Mouse (Mus musculus) stomach, embryonic 15.5 days (tissue): ENCODE data around the gene Dnajc11. TPM values are rescaled to one million over a fixed set of nuclear protein-coding genes. Genes with fewer than 3 reads are reported as not detected.

Source experiments
- ATAC-seq: fragments of 200-750 bp; cut with Nextera tagmentation; 2 replicates; pipeline ENCODE4 v1.8.0; 2017; ENCODE audit warnings: low read depth, moderate number of reproducible peaks, moderate TSS enrichment; ENCODE audit not compliant: insufficient read depth, low FRiP score
- H3K27ac ChIP-seq: fragments of 300-500 bp; sonication (generic); 2 replicates; pipeline ENCODE4 v1.5.1; 2015; ENCODE audit warnings: mild to moderate bottlenecking, inconsistent platforms
- H3K27me3 ChIP-seq: fragments of 300-500 bp; sonication (generic); replicated peaks from 2 replicates; pipeline ENCODE4 v1.6.1; 2015; ENCODE audit warnings: inconsistent platforms
- H3K36me3 ChIP-seq: fragments of 300-500 bp; sonication (generic); 2 replicates; pipeline ENCODE4 v1.6.1; 2015; ENCODE audit warnings: inconsistent platforms
- H3K4me1 ChIP-seq: fragments of 300-500 bp; sonication (generic); 2 replicates; pipeline ENCODE4 v1.6.1; 2015; ENCODE audit warnings: inconsistent platforms
- H3K4me2 ChIP-seq: fragments of 300-500 bp; sonication (generic); 2 replicates; pipeline ENCODE4 v1.6.1; 2015; ENCODE audit warnings: mild to moderate bottlenecking, inconsistent platforms
- H3K4me3 ChIP-seq: fragments of 300-500 bp; sonication (generic); replicated peaks from 2 replicates; pipeline ENCODE4 v1.5.1; 2015; ENCODE audit warnings: inconsistent platforms
- H3K9ac ChIP-seq: fragments of 300-500 bp; sonication (generic); 2 replicates; pipeline ENCODE4 v1.6.1; 2015; ENCODE audit warnings: inconsistent platforms
- H3K9me3 ChIP-seq: fragments of 300-500 bp; sonication (generic); 2 replicates; pipeline ENCODE4 v1.6.1; 2016; ENCODE audit warnings: inconsistent platforms
- WGBS: fragments of 180-500 bp; shearing (Covaris S2); methylation state at CpG from one replicate; pipeline ENCODE4 v1.1.7; 2015; 5-methylcytosine and 5-hydroxymethylcytosine counted together
- polyA plus RNA-seq: library from polyadenylated mRNA; unstranded; fragments of >200 nt; fragmentation: Nextera tagmentation; extraction: Ambion mirVana; gene quantifications from 2 replicates; pipeline ENCODE4 v1.2.1, GENCODE M21; 2015

Dnajc11 gene
- polyA plus RNA-seq, 1 experiment from 2014 or later = 55.2 TPM

- no peak overlapping the region for H3K9ac ChIP-seq
- no peaks in the 10 kb centered on the region for H3K9me3 ChIP-seq
- H3K36me3 ChIP-seq = no peaks in the 10 kb centered on the region
- H3K4me3 ChIP-seq = no peak overlapping the region
- H3K27ac ChIP-seq = no peak overlapping the region
- peaks cover 14% of the 10 kb centered on the region; the same call in 1 of the 2 replicates for H3K4me1 ChIP-seq
- H3K27me3 ChIP-seq = no peaks in the 10 kb centered on the region
- no peak for ATAC-seq
- WGBS = 80% methylated on average over 3 of the region's 3 CpGs
- H3K4me2 ChIP-seq = no peak overlapping the region
These were observed 4.6 kb downstream of the Dnajc11 start for GRCm38 (mm10) chr4:151938089-151938488.

DNA sequence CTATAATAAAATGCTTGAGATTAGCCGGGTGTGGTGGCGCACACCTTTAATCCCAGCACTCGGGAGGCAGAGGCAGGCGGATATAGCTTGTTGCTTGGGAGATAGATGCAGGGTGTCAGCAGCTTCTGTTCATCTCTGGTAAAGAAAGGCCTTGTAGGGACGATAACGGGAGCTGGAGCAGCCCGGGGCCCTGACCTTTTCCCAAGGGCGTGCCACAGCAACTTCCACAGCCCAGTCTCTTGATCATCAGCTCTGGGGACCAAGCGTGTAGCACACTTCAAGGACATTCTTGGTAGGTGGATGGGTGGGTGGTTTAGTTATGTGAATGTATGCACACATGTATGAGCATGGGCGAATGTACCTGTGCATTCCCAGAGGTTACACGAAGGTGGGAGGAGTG, 12.7 kb downstream of the Dnajc11 start:
- 91% methylated on average over 11 of the region's 11 CpGs for WGBS
- H3K9ac ChIP-seq = no peak overlapping the region
- no peaks in the 10 kb centered on the region for H3K27me3 ChIP-seq
- H3K27ac ChIP-seq = no peak overlapping the region
- H3K4me2 ChIP-seq = no peak overlapping the region
- no peaks in the 10 kb centered on the region for H3K4me1 ChIP-seq
- no peak overlapping the region for H3K4me3 ChIP-seq
- H3K9me3 ChIP-seq = no peaks in the 10 kb centered on the region
- ATAC-seq = no peak
- 0 out of 2 replicates have a peak, but pooled peaks cover 5% of the 10 kb centered on the region for H3K36me3 ChIP-seq

DNA sequence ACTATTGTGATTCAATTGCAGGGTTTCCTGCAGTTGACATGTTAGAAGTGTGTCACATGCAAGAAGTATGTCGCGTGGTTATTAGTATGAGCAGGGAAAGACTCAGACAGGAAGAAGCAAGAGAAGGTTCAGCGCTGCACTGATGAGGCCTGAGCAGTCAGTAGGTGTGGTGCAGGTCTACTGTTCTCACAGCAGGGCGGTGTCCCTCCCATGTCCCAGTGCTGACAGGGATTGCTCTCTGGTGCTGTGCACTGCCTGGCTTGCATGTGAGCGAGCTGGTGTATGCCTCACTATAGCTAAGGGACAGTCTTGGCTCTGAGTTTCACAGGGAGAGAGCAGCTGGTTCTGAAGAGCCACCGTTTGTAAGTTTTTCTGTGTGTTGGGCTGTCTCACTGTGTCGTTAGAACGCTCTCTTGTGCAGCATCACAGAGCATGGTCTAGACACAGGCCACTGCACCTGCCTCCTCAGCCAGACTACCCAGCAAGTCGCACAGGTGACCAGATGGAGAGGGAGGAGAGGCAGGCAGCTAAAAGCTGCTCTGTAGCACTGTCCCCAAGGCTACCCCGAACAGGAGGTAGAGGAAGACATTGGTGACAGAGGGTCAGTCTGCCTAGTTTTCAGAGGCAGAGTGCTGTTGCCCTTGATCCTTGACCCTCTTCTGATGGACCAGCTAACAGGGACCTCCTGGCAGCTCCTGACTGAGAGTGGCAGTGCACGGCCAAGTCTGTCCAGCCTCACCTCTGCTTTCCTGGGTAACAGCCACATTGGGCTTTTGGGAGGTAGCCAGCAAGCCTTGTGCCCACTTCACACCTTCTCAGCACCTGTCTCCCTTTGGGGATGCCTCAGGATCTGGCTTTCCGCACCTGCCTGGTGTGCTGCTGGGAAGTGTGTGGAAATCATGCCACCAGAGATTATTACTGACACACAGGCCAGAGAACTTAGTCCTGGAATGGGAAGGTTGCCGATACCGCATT, 15.3 kb downstream of the Dnajc11 start:
- H3K36me3 ChIP-seq = peaks cover 23% of the 10 kb centered on the region
- no peaks in the 10 kb centered on the region for H3K27me3 ChIP-seq
- H3K4me1 ChIP-seq = no peaks in the 10 kb centered on the region
- WGBS = 87% methylated on average over 14 of the region's 14 CpGs
- H3K4me3 ChIP-seq = no peak overlapping the region
- no peak overlapping the region for H3K4me2 ChIP-seq
- no peak for ATAC-seq
- no peak overlapping the region for H3K27ac ChIP-seq
- H3K9ac ChIP-seq = no peak overlapping the region
- H3K9me3 ChIP-seq = no peaks in the 10 kb centered on the region

- Histone ChIP-seq H3K9ac (no peak overlapping the region), H3K4me1 (no peaks in the 10 kb centered on the region), H3K4me2 (no peak overlapping the region), H3K27me3 (no peaks in the 10 kb centered on the region), H3K9me3 (no peaks in the 10 kb centered on the region), H3K36me3 (peaks cover 39% of the 10 kb centered on the region), H3K4me3 (no peak overlapping the region), H3K27ac (no peak overlapping the region)
- ATAC-seq = no peak
- WGBS = 69% methylated on average over 6 of the region's 6 CpGs
These were observed 19.7 kb downstream of the Dnajc11 start for GRCm38 (mm10) chr4:151953209-151953608.

DNA sequence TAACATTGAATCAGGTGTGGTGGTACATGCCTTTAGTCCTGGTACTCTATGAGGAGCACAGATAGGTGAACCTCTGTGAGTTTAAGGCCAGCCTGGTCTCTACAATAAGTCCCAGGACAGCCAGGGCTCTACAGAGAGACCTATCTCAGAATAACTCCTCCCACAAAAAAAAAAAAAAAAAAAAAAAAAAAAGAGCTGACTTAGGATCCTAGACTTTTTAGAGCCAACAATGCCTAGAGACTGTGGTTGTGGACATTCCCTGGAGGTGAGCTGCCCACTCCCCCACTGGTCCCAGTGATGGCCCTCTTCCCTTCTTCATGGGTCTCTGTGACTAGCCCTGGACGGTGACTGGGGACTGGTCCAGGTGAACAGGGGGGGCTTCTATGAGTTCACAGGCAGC, 22.3 kb downstream of the Dnajc11 start:
- no peak for ATAC-seq
- Histone ChIP-seq H3K9me3 (no peaks in the 10 kb centered on the region), H3K9ac (no peak overlapping the region), H3K27me3 (no peaks in the 10 kb centered on the region), H3K27ac (no peak overlapping the region), H3K4me2 (no peak overlapping the region), H3K4me1 (0 out of 2 replicates have a peak, but pooled peaks cover 6% of the 10 kb centered on the region), H3K4me3 (no peak overlapping the region), H3K36me3 (peaks cover 44% of the 10 kb centered on the region)
- WGBS = 91% methylated on average over 1 of the region's 1 CpGs

DNA sequence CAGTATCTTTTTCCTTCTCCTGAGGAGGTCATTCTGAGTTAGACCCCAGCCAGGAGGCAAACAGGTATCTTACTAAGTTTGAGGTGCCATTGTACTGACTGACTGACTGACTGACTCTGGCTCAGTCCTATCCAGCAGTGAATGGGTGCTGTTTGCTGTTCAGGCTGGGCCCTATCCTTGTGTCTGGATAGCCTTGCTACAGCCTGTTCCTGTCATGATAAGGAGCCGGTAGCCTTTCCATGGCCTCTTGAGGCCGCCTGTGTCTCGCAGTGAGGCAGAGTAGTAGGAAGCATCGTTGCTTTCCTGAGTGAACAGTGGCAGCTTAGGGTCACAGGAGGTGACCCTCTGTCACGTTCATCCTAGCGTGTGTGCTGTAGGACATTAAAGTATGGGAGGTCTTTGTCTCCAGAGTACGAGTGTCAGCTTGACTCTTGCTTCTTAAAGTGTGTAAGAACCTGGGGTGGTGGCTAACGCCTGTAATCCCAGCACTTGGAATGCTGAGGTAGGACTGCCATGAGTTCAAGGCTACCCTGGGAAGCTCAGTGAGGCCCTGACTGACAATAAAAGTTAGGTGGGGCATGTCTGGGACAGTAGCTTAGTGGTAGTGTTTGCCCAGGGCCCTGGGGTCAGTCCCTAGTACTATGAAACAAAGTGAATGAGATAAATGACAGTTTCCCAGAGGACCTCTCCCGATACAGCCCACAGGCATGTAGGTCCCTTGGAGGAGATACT, 24.3 kb downstream of the Dnajc11 start:
- Histone ChIP-seq H3K27ac (no peak overlapping the region), H3K4me3 (no peak overlapping the region), H3K4me1 (0 out of 2 replicates have a peak, but pooled peaks cover 7% of the 10 kb centered on the region), H3K27me3 (no peaks in the 10 kb centered on the region), H3K9me3 (no peaks in the 10 kb centered on the region), H3K4me2 (no peak overlapping the region), H3K9ac (no peak overlapping the region), H3K36me3 (peaks cover 36% of the 10 kb centered on the region)
- WGBS = 78% methylated on average over 9 of the region's 9 CpGs
- ATAC-seq = peak; percentile 81

- no peak overlapping the region for H3K4me2 ChIP-seq
- H3K4me1 ChIP-seq = 0 out of 2 replicates have a peak, but pooled peaks cover 7% of the 10 kb centered on the region
- no peak overlapping the region for H3K9ac ChIP-seq
- no peaks in the 10 kb centered on the region for H3K9me3 ChIP-seq
- no peaks in the 10 kb centered on the region for H3K27me3 ChIP-seq
- peak overlapping the region; percentile 44; the same call in 1 of the 2 replicates for H3K27ac ChIP-seq
- ATAC-seq = no peak
- WGBS = 86% methylated on average over 11 of the region's 11 CpGs
- peaks cover 34% of the 10 kb centered on the region for H3K36me3 ChIP-seq
- no peak overlapping the region for H3K4me3 ChIP-seq
These were observed 26.5 kb downstream of the Dnajc11 start for GRCm38 (mm10) chr4:151959849-151960512.

DNA sequence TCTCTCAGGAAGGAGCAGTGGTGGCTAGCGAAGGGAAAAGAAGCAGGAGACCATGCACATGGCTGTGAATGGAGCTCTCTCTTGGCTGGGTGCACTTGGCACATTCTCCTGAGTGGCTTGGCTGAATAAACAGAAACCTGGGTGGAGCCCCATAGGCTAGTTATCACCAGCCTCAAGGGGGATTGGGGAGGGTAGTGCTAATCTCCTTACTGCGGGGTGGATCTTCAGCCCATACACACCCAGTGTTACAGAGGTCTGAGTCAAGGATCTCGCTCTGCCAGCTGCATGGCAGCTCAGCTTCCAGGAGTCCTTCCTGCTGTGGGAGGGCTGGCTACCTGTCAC, 27.0 kb downstream of the Dnajc11 start:
- Histone ChIP-seq H3K9ac (no peak overlapping the region), H3K4me1 (0 out of 2 replicates have a peak, but pooled peaks cover 7% of the 10 kb centered on the region), H3K27ac (peak overlapping the region; percentile 44; the same call in 1 of the 2 replicates), H3K27me3 (no peaks in the 10 kb centered on the region), H3K9me3 (no peaks in the 10 kb centered on the region), H3K4me2 (no peak overlapping the region), H3K4me3 (no peak overlapping the region), H3K36me3 (peaks cover 33% of the 10 kb centered on the region)
- 61% methylated on average over 3 of the region's 3 CpGs for WGBS
- peak; percentile 95 for ATAC-seq

DNA sequence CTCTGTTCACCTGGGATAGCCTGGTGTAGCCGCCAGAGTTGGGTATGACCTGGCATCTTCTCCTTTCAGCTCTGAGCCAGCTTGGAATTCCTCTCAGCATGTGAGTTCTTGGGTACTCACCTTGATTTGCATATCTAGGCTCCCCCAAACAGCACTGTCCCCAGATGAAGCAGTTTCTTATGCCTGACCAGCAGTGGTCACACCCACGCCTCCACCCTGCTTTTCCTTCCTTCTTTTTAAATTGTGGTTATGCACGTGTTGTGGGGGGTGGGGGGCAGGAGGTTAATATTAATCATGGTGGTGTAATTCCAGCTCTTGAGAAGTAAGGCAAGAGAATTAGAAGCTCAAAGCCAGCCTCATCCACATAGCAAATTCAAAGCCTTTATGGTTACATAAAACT, 29.3 kb downstream of the Dnajc11 start:
- no peak overlapping the region for H3K4me2 ChIP-seq
- WGBS = 75% methylated on average over 3 of the region's 3 CpGs
- peaks cover 30% of the 10 kb centered on the region for H3K36me3 ChIP-seq
- H3K27ac ChIP-seq = no peak overlapping the region
- H3K9me3 ChIP-seq = no peaks in the 10 kb centered on the region
- no peak overlapping the region for H3K4me3 ChIP-seq
- no peak for ATAC-seq
- H3K9ac ChIP-seq = no peak overlapping the region
- no peaks in the 10 kb centered on the region for H3K27me3 ChIP-seq
- 0 out of 2 replicates have a peak, but pooled peaks cover 7% of the 10 kb centered on the region for H3K4me1 ChIP-seq

DNA sequence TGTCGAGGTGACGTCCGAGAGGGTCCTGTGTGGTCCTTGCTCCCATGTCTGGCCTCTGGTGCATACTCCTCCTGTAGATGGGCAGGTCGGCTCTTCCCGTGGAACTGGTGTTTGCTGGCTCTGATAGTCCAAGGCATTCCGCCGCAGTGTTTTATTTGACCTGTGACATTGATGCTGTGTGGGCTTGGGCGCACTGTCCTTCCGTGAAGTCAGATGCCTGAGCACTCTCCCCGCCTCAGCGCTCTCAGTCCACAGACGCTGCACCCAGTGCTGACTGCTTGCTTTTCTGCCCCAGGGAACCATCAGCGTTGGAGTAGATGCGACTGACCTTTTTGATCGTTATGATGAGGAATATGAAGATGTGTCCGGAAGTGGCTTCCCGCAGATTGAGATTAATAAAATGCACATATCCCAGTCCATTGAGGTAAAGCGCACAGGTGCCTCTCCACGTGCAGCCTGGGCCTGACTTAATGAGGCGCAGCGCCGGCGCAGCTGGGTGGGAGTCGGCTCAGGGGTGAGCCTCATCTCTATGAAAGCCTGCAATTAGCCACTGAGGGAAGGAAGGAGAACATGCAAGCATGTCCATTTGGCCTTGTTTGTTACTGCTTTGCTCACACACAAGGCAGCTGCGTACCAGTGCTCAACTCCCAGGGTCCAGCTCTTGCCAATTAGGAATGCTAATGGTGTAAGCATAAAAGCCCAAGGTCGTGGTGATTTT, 34.9 kb downstream of the Dnajc11 start:
- Histone ChIP-seq H3K36me3 (peaks cover 31% of the 10 kb centered on the region), H3K27ac (no peak overlapping the region), H3K4me1 (no peaks in the 10 kb centered on the region), H3K4me2 (no peak overlapping the region), H3K9me3 (no peaks in the 10 kb centered on the region), H3K27me3 (no peaks in the 10 kb centered on the region), H3K4me3 (no peak overlapping the region), H3K9ac (no peak overlapping the region)
- WGBS = 92% methylated on average over 26 of the region's 26 CpGs
- ATAC-seq = no peak

- ATAC-seq = no peak
- WGBS = 59% methylated on average over 10 of the region's 10 CpGs
- H3K27me3 ChIP-seq = no peaks in the 10 kb centered on the region
- no peak overlapping the region for H3K9ac ChIP-seq
- H3K27ac ChIP-seq = no peak overlapping the region
- no peaks in the 10 kb centered on the region for H3K4me1 ChIP-seq
- H3K4me3 ChIP-seq = no peak overlapping the region
- no peak overlapping the region for H3K4me2 ChIP-seq
- peaks cover 44% of the 10 kb centered on the region for H3K36me3 ChIP-seq
- H3K9me3 ChIP-seq = no peaks in the 10 kb centered on the region
These were observed 38.9 kb downstream of the Dnajc11 start for GRCm38 (mm10) chr4:151972221-151972967.
